Mouse (Mus musculus): ENCODE data around the gene Rasa3.

DNA sequence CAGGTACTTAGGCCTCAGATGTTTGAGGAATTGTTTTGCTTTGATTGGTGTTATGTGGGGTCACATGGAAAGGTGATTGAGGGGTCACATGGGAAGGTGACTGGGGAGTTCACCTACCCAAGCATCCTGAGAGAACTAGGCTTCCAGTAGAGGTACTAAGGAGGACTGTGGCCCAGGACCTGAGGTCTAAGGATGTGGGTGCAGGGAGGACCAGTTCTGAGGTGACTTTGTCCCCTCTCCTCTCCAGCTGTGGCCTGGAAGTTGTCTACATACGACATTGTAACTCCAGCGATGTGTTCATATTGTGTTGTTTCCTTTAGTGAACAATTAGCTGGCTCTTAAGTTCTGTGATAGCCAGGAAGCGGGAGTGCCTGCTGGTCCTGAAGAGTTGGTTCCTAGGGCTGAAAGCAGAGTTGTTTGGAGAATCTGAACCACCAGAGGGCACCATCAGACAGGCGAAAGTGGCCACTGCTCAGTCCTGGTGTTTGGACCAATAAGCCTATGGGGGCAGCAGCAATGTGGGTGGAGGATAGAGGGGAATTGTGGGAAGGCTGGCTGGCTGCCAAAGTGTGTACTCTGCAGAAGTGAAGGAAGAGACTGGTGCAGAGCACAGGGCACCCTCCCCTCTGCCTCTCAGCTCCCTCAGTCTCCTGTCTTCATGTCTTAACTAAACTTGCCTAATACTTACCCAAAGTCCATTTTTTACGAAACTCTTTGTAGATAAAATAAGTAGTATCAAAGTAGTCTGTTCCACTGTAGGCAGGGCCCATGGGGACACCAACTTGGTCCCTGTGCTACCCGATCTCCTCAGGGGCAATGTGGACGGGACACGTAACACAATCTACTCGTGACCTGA is 126.5 kb downstream of the Rasa3 start:
- TF ChIP-seq CTCF (IDR thresholded peaks at IDR 0.05; ENCODE audit: low read depth) (peak; percentile 96), EP300 (IDR thresholded peaks at IDR 0.05; ENCODE audit: low read depth) (0 out of 2 replicates have a peak, but pooled peaks have one; percentile 41)

Measured in heart, postnatal 0 days (tissue).